Mouse (Mus musculus) neural tube, embryonic 11.5 days (tissue): Measurements from ENCODE around the gene Map4k2. TPM values are rescaled to one million over a fixed set of nuclear protein-coding genes. Genes with fewer than 3 reads are reported as not detected.

Experiments
- ATAC-seq: fragments of 200-750 bp; cut with Nextera tagmentation; 2 replicates; pipeline ENCODE4 v1.8.0; 2017; ENCODE audit warnings: moderate number of reproducible peaks, mild to moderate bottlenecking, moderate TSS enrichment, moderate library complexity; ENCODE audit not compliant: insufficient read depth, low FRiP score, low TSS enrichment
- DNase-seq: peaks from one replicate; pipeline ENCODE4 v3.0.0-alpha.2; 2015; ENCODE audit warnings: low spot score
- H3K27ac ChIP-seq: fragments of 300-500 bp; sonication (generic); 2 replicates; pipeline ENCODE4 v1.5.1; 2014; ENCODE audit warnings: low read depth, mild to moderate bottlenecking, low read length
- H3K27me3 ChIP-seq: fragments of 300-500 bp; sonication (generic); 2 replicates; pipeline ENCODE4 v1.6.1; 2014; ENCODE audit warnings: mild to moderate bottlenecking, low read length, mixed read lengths; ENCODE audit not compliant: control insufficient read depth, insufficient read depth
- H3K36me3 ChIP-seq: fragments of 300-500 bp; sonication (generic); 2 replicates; pipeline ENCODE4 v1.6.1; 2014; ENCODE audit warnings: mild to moderate bottlenecking, low read length, moderate library complexity, mixed read lengths; ENCODE audit not compliant: control insufficient read depth, insufficient read depth
- H3K4me1 ChIP-seq: fragments of 300-500 bp; sonication (generic); 2 replicates; pipeline ENCODE4 v1.6.1; 2014; ENCODE audit warnings: low read length, mixed read lengths; ENCODE audit not compliant: control insufficient read depth, insufficient read depth
- H3K4me2 ChIP-seq: fragments of 300-500 bp; sonication (generic); 2 replicates; pipeline ENCODE4 v1.6.1; 2014; ENCODE audit warnings: low read depth, mild to moderate bottlenecking, moderate library complexity
- H3K4me3 ChIP-seq: fragments of 300-500 bp; sonication (generic); 2 replicates; pipeline ENCODE4 v1.5.1; 2014; ENCODE audit warnings: low read depth, low read length
- H3K9ac ChIP-seq: fragments of 300-500 bp; sonication (generic); 2 replicates; pipeline ENCODE4 v1.6.1; 2014; ENCODE audit warnings: mild to moderate bottlenecking, low read length
- H3K9me3 ChIP-seq: fragments of 300-500 bp; sonication (generic); 2 replicates; pipeline ENCODE4 v1.6.1; 2016; ENCODE audit warnings: low read length; ENCODE audit not compliant: control insufficient read depth
- WGBS: fragments of 180-500 bp; shearing (Covaris S2); extraction: QIAGEN DNeasy Blood & Tissue Kit; methylation state at CpG from one replicate; pipeline ENCODE4 v1.1.7; 2014; 5-methylcytosine and 5-hydroxymethylcytosine counted together
- polyA plus RNA-seq: library from polyadenylated mRNA; unstranded; fragments of >200 nt; fragmentation: Nextera tagmentation; extraction: Ambion mirVana; gene quantifications from 2 replicates; pipeline ENCODE4 v1.2.1, GENCODE M21; 2014

The Map4k2 gene
- polyA plus RNA-seq, 1 experiment from 2014 or later: 13.6 TPM

DNA sequence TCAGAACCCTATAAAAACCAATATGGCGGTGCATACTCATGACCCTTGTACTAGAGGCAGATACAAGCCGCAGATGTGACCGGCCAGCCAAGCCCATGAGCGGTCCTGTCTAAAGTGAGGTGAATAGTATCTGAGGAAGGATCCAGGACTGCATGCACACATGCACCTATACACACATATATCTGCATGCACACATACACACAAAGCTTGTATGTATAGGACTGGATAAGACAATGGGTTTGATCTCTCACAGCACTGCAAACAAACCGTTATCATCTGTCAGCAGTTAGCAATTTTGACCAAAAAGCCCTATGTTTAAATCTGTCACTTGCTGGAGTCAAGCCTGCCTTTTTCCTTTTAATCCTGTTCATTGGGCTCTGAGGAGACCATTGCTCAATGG is 38.8 kb upstream of the Map4k2 start:
- 91% methylated on average over 5 of the region's 5 CpGs for WGBS
- DNase-seq (no peak), ATAC-seq (no peak)
- Histone ChIP-seq H3K27me3 (no peaks in the 10 kb centered on the region), H3K9ac (no peak overlapping the region), H3K4me1 (peaks cover 4% of the 10 kb centered on the region; the same call in 1 of the 2 replicates), H3K9me3 (no peaks in the 10 kb centered on the region), H3K4me2 (no peak overlapping the region), H3K4me3 (no peak overlapping the region), H3K36me3 (peaks cover 15% of the 10 kb centered on the region), H3K27ac (no peak overlapping the region)

DNA sequence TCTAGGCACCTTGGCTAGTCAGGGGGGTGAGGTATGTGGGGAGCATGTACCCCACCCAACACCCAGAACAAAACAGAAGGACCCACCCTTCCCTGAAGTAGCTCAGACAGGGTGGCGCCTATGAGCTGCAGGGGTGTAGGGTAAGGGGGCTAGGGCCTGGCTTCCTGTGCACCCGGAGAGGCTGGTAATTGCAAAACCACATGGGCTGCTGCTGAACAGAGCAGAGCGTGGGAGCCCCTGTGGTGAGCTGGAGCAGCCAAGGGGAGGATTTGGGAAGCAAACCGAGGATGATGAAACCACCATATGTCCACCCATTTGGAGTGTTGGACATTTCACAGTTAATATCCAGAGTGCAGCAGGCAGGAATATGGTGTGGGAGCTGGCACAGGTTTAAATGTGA is 38.4 kb upstream of the Map4k2 start:
- ATAC-seq (no peak), DNase-seq (peak; percentile 32)
- H3K27me3 ChIP-seq: no peaks in the 10 kb centered on the region
- no peak overlapping the region for H3K9ac ChIP-seq
- H3K4me3 ChIP-seq: no peak overlapping the region
- H3K36me3 ChIP-seq: peaks cover 14% of the 10 kb centered on the region
- H3K9me3 ChIP-seq: no peaks in the 10 kb centered on the region
- no peak overlapping the region for H3K27ac ChIP-seq
- no peak overlapping the region for H3K4me2 ChIP-seq
- peaks cover 4% of the 10 kb centered on the region; the same call in 1 of the 2 replicates for H3K4me1 ChIP-seq
- WGBS: 31% methylated on average over 4 of the region's 4 CpGs

DNA sequence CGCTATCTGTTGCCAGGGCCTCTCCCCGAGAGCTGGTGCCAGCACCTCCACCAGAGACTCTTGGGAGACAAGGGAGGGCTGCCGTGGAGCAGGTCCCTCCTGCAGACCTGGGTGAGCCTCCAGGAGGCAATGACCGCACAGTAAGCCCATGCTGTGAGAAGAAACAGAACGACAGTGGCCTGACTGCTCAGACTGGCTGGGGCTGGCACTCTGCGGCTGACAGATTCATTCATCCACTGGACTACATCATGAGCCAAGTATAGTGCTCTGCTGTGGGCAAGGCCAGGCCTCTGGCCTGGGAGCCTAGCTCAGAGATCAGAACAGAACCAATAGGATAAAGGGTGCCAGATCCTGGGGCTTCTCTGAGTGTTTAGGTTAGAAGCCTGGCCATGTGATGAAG is 37.1 kb upstream of the Map4k2 start:
- no peak overlapping the region for H3K9ac ChIP-seq
- ATAC-seq (no peak), DNase-seq (no peak)
- H3K27me3 ChIP-seq: no peaks in the 10 kb centered on the region
- no peak overlapping the region for H3K27ac ChIP-seq
- 75% methylated on average over 6 of the region's 6 CpGs for WGBS
- no peaks in the 10 kb centered on the region for H3K9me3 ChIP-seq
- peaks cover 4% of the 10 kb centered on the region; the same call in 1 of the 2 replicates for H3K4me1 ChIP-seq
- no peak overlapping the region for H3K4me3 ChIP-seq
- H3K4me2 ChIP-seq: no peak overlapping the region
- H3K36me3 ChIP-seq: peaks cover 6% of the 10 kb centered on the region

DNA sequence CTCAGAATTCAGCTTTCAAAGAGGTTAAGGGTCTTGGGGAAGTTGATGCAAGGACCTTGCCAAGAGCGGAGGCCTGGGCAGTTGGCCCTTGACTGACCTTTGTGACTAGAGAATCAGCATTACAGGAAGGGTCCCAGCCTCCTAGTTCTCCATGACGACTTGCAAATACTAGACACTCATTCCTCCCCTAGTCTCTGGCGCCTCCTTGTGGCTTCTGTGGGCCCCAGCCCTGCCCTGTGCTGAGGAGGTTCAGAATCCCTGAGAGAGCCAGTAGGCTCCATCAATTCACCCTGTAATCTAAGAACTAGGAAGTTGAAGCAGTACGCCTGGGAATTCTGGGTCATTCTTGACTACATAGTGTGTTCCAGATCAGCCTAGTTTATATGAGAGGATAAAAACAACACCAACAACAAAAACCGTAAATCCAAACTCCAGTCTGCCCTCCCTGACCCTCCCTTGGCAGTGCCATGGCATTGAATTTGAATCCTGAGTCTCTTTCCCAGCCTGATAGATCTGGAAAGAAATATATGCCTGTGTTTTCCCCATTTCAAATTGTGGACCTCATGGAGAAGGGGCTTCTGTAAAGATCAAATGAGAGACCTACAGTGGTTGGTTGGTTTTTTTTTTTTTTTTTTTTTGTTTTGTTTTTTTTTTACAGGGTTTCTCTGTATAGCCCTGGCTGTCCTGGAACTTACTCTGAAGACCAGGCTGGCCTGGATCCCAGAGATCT is 36.0 kb upstream of the Map4k2 start:
- no peaks in the 10 kb centered on the region for H3K27me3 ChIP-seq
- peak; percentile 89 for DNase-seq
- no peak overlapping the region for H3K4me2 ChIP-seq
- no peaks in the 10 kb centered on the region for H3K9me3 ChIP-seq
- no peak overlapping the region for H3K9ac ChIP-seq
- peak; percentile 48; the same call in 1 of the 2 replicates for ATAC-seq
- 26% methylated on average over 5 of the region's 5 CpGs for WGBS
- no peaks in the 10 kb centered on the region for H3K36me3 ChIP-seq
- H3K4me1 ChIP-seq: peaks cover 4% of the 10 kb centered on the region; the same call in 1 of the 2 replicates
- no peak overlapping the region for H3K27ac ChIP-seq
- no peak overlapping the region for H3K4me3 ChIP-seq

DNA sequence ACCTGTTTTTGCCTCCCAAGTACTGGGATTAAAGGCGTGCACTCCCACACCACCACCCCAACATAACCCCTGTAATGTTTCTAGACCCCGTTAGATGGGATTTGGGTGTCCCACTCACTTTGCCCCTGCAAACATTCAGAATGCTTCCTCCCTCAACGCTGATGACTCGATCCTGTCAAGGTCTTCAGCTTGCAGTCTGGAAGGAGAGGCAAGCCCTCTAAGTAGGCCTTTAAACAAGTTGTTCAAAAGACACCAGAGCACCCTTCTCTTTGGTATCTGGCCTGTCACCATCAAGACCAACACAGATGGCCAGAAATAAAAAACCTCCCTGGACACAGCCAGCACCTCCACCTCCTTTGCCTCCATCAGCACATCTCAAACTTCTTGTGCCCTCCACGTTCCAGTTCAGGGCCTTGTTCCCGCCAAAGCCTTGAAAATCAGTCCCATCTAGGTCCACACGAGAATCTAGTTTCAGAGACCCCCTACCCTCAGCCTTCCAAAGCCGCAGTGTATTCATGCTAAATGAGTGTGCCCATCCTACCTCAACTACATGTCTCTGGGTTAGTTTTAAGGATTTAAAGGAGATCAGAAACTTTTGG is 35.3 kb upstream of the Map4k2 start:
- Histone ChIP-seq H3K27ac (no peak overlapping the region), H3K9me3 (no peaks in the 10 kb centered on the region), H3K4me2 (peak overlapping the region; percentile 49), H3K27me3 (no peaks in the 10 kb centered on the region), H3K4me3 (peak overlapping the region; percentile 57), H3K9ac (no peak overlapping the region), H3K4me1 (peaks cover under 1% of the 10 kb centered on the region; the same call in 1 of the 2 replicates), H3K36me3 (no peaks in the 10 kb centered on the region)
- ATAC-seq: no peak
- DNase-seq: no peak
- WGBS: 56% methylated on average over 8 of the region's 8 CpGs

DNA sequence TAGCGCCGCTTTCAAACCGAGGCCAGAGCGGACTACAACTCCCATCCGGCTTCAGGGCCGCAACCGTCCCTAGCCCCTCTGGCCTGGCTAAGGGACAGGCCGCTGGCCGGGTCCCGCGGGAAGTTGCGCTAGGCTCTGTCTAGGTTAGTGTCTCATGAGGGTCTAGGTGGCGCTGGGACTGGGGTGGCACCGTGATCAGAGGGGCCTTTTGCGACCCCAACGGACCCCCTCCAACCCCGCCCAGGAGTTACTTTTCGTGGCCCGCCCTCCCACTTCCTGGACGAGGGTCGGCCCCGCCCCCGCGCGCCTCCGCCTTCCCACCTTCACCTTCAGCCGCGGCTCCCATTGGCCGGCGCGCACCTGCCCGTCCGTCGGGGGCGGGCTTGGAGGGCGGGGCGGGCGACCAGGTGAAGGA is 34.8 kb upstream of the Map4k2 start, which contains the start of gene Cdc42bpg:
Gene Cdc42bpg (plus strand): TSS at position 320 of the 415 bp plus-strand sequence.
- peak within 1 kb of the TSS; percentile 49 for H3K4me2 ChIP-seq
- H3K9me3 ChIP-seq: no peaks in the 10 kb centered on the region
- no peaks in the 10 kb centered on the region for H3K27me3 ChIP-seq
- peak within 1 kb of the TSS; percentile 41; the same call in 1 of the 2 replicates for H3K9ac ChIP-seq
- ATAC-seq: peak; percentile 70
- H3K4me3 ChIP-seq: peak within 1 kb of the TSS; percentile 57
- DNase-seq: peak; percentile 81
- WGBS: under 1% methylated on average over 35 of the region's 38 CpGs
- no peaks in the 10 kb centered on the region for H3K36me3 ChIP-seq
- H3K4me1 ChIP-seq: no peaks in the 10 kb centered on the region
- no peak within 1 kb of the TSS for H3K27ac ChIP-seq

DNA sequence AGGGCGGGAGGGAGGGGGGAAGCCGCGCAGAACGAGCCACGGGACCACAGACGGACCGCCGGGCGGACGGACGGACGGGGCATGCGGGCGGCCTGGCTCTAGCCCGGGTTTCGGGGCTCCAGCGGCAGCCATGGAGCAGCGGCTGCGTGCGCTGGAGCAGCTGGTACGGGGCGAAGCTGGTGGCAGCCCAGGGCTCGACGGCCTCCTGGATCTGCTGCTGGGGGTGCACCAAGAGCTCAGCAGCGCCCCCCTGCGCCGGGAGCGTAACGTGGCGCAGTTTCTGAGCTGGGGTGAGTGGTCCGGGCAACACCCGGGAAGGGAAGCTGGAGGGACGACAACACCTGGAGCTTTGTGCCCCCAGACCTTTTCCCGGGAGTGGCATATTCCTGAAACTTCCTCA is 34.3 kb upstream of the Map4k2 start:
- 0% methylated on average over 30 of the region's 34 CpGs for WGBS
- ATAC-seq (peak; percentile 39; the same call in 1 of the 2 replicates), DNase-seq (peak; percentile 86)
- Histone ChIP-seq H3K9ac (peak overlapping the region; percentile 41; the same call in 1 of the 2 replicates), H3K36me3 (no peaks in the 10 kb centered on the region), H3K9me3 (no peaks in the 10 kb centered on the region), H3K4me1 (no peaks in the 10 kb centered on the region), H3K4me3 (peak overlapping the region; percentile 57), H3K4me2 (peak overlapping the region; percentile 49), H3K27me3 (no peaks in the 10 kb centered on the region), H3K27ac (no peak overlapping the region)

DNA sequence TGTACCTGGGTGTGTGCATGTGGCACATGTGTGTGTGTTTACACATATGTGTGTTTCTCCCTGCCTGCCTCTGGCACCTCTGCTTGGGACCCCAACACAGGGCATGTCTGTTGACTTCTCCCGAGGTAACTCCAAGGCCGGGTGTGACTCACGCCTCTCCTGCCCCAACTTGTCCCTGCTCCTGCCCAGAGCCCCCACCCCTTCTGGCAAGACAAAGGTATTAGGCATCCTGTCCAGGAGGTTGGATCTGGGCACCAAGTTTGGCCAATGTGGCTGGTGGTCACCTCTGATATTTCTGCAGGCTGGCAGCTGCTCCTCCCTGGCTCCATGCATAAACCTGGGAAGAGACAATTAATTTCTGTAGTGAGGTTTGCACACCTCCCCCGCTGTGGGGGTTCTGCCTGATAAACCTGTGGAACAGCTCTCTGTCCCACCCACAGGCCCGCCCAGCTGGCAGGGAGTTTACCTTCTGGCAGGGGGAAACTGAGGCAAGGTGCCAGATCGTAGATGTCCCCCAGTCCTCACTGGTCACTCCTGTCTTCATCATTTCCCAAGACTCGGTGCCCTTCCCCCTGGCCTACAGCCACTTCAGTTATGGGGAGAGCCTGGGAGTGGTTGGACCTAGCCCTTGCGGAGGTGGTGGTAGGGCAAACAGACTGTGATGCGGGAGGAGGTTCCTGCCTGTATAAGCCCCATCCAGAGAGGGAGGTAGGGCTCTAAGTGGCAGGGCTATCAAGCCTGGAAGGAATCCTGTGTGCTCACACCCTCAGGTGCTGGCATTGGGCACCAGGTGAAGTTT is 33.0 kb upstream of the Map4k2 start:
- no peak overlapping the region for H3K4me3 ChIP-seq
- H3K27me3 ChIP-seq: no peaks in the 10 kb centered on the region
- H3K4me1 ChIP-seq: no peaks in the 10 kb centered on the region
- ATAC-seq (no peak), DNase-seq (no peak)
- no peaks in the 10 kb centered on the region for H3K36me3 ChIP-seq
- 93% methylated on average over 9 of the region's 9 CpGs for WGBS
- no peak overlapping the region for H3K4me2 ChIP-seq
- no peak overlapping the region for H3K27ac ChIP-seq
- no peaks in the 10 kb centered on the region for H3K9me3 ChIP-seq
- H3K9ac ChIP-seq: no peak overlapping the region
